Comparison of ENCODE assay signal across 9 mouse cellular contexts in the genomic region with DNA sequence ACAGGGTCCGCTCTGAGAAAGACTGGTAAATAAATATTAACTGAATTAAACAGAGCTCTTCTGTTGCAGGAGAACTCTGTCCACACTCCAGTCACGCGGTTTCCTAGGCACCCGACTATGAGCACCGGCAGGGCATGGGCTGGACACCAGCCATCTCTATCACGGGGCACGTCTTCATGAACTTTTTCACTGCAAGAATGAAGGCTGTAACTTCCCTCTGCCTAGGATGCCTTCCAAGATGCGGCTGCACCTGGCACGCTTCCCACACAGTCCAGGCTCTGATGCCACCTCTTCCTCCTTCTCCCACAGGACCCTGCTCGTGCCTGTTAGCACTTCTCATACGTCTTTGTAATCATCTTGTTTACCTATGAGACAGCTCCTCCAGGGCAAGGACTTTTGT. TPM values are rescaled to one million over a fixed set of nuclear protein-coding genes. Genes with fewer than 3 reads are reported as not detected.
DNase-seq lines count a peak whose midpoint lies in the region; ATAC-seq lines count a peak whose summit lies in the region.
"Had no signal": no experiment of that assay in that cellular context is flagged by ENCODE, and none has a peak within 500 bp of the region (broad histone marks: within the 10 kb centered on the region; RNA-seq: fewer than 3 reads in every experiment).

No protein-coding gene starts in this region.

- H3K9ac ChIP-seq in embryonic facial prominence, embryonic 14.5 days (ENCODE audit: low read depth, low read length), result no peak overlapping the region
- no peak overlapping the region for H3K9ac ChIP-seq in hindbrain, embryonic 16.5 days (ENCODE audit: low read depth, low read length)
- H3K9ac ChIP-seq: limb, embryonic 12.5 days had no signal

- H3K36me3 ChIP-seq in embryonic facial prominence, embryonic 14.5 days (ENCODE audit: control insufficient read depth, insufficient read depth, low read length), result no peaks in the 10 kb centered on the region
- H3K36me3 ChIP-seq in embryonic facial prominence, embryonic 10.5 days (replicated peaks), result no peaks in the 10 kb centered on the region
- peaks cover 2% of the 10 kb centered on the region; the same call in 1 of the 2 replicates for H3K36me3 ChIP-seq in hindbrain, embryonic 16.5 days (ENCODE audit: control insufficient read depth, insufficient read depth, low read length)
- H3K36me3 ChIP-seq: limb, embryonic 12.5 days had no signal

- H3K9me3 ChIP-seq in embryonic facial prominence, embryonic 14.5 days (ENCODE audit: control insufficient read depth, low read length), result no peaks in the 10 kb centered on the region
- H3K9me3 ChIP-seq in embryonic facial prominence, embryonic 10.5 days, result no peaks in the 10 kb centered on the region; the same call in 1 of the 2 replicates
- no peaks in the 10 kb centered on the region for H3K9me3 ChIP-seq in hindbrain, embryonic 16.5 days (ENCODE audit: control insufficient read depth, low read length)

- no peak overlapping the region for H3K4me2 ChIP-seq in embryonic facial prominence, embryonic 14.5 days (ENCODE audit: low read depth, low read length)
- peak overlapping the region; percentile 6; the same call in 1 of the 2 replicates for H3K4me2 ChIP-seq in hindbrain, embryonic 16.5 days (ENCODE audit: low read length)
- H3K4me2 ChIP-seq: limb, embryonic 12.5 days had no signal

- no peak overlapping the region for H3K4me3 ChIP-seq in embryonic facial prominence, embryonic 14.5 days (ENCODE audit: low read depth, low read length)
- no peak overlapping the region for H3K4me3 ChIP-seq in embryonic facial prominence, embryonic 10.5 days
- H3K4me3 ChIP-seq in hindbrain, embryonic 16.5 days (ENCODE audit: low read length), result no peak overlapping the region
- H3K4me3 ChIP-seq: limb, embryonic 12.5 days had no signal

- no peaks in the 10 kb centered on the region for H3K27me3 ChIP-seq in embryonic facial prominence, embryonic 14.5 days (replicated peaks; ENCODE audit: control insufficient read depth, insufficient read depth, low read length)
- no peaks in the 10 kb centered on the region for H3K27me3 ChIP-seq in embryonic facial prominence, embryonic 10.5 days (replicated peaks; ENCODE audit: low read depth, poor library complexity, severe bottlenecking)
- no peaks in the 10 kb centered on the region for H3K27me3 ChIP-seq in hindbrain, embryonic 16.5 days (replicated peaks; ENCODE audit: control insufficient read depth, insufficient read depth, low read length)
- H3K27me3 ChIP-seq: limb, embryonic 12.5 days had no signal

- ATAC-seq in embryonic facial prominence, embryonic 14.5 days (ENCODE audit: low read depth), result peak; percentile 58; the same call in 1 of the 2 replicates
- ATAC-seq in common myeloid progenitor, adult 5-6 weeks (replicated peaks; ENCODE audit: low read depth, poor library complexity, severe bottlenecking), result peak; percentile 39
- peak; percentile 54 for ATAC-seq in hindbrain, embryonic 16.5 days
- no peak for ATAC-seq in monocyte, adult 5-6 weeks (replicated peaks; ENCODE audit: insufficient number of reproducible peaks, low FRiP score, low TSS enrichment, poor library complexity, severe bottlenecking)

- H3K4me1 ChIP-seq in embryonic facial prominence, embryonic 14.5 days (ENCODE audit: control insufficient read depth, insufficient read depth, low read length), result peaks cover 7% of the 10 kb centered on the region; the same call in 1 of the 2 replicates
- peaks cover 31% of the 10 kb centered on the region for H3K4me1 ChIP-seq in embryonic facial prominence, embryonic 10.5 days
- peaks cover 35% of the 10 kb centered on the region for H3K4me1 ChIP-seq in hindbrain, embryonic 16.5 days (ENCODE audit: control insufficient read depth, insufficient read depth, low read depth, low read length)

- 68% methylated on average over 11 of the region's 11 CpGs for WGBS in embryonic facial prominence, embryonic 14.5 days
- WGBS in embryonic facial prominence, embryonic 10.5 days, result 83% methylated on average over 11 of the region's 11 CpGs
- 37% methylated on average over 11 of the region's 11 CpGs for WGBS in hindbrain, embryonic 16.5 days

- H3K27ac ChIP-seq in embryonic facial prominence, embryonic 14.5 days (replicated peaks; ENCODE audit: low read depth, low read length), result no peak overlapping the region
- H3K27ac ChIP-seq in embryonic facial prominence, embryonic 10.5 days (replicated peaks), result no peak overlapping the region
- no peak overlapping the region for H3K27ac ChIP-seq in hindbrain, embryonic 16.5 days (ENCODE audit: low read depth, low read length)
- H3K27ac ChIP-seq: limb, embryonic 12.5 days had no signal

- DNase-seq in embryonic facial prominence, embryonic 14.5 days (ENCODE audit: low spot score), result peak; percentile 59
- DNase-seq in embryonic facial prominence, embryonic 10.5 days (ENCODE audit: low spot score), result no peak
- DNase-seq in 3134 (ENCODE audit: extremely low read depth, insufficient read length, low spot score), result peak; percentile 65
- DNase-seq in lung, postnatal 14 days, result peak; percentile 67
- DNase-seq in natural killer cell, adult 2 months (ENCODE audit: low spot score in 2 of 2), result no peak

RNA-seq across cellular contexts. Expression of a gene that starts 26.0 kb away (rescaled TPM):
- 54.1 and 57.5 TPM in 2 replicates for polyA plus RNA-seq in embryonic facial prominence, embryonic 14.5 days (2014; fragmentation: Nextera tagmentation; extraction: Ambion mirVana)
- polyA plus RNA-seq in embryonic facial prominence, embryonic 10.5 days (2016; fragmentation: Nextera tagmentation; extraction: Ambion mirVana), result 40.7 and 41.1 TPM in 2 replicates
- total RNA-seq in common myeloid progenitor, adult 5-6 weeks (2017), result 5.8 and 10.2 TPM in 2 replicates
- 83.6 and 101 TPM in 2 replicates for polyA plus RNA-seq in hindbrain, embryonic 16.5 days (2015; fragmentation: Nextera tagmentation; extraction: Ambion mirVana)
- total RNA-seq in monocyte, adult 5-6 weeks (2017), result 12.4 to 20.6 TPM (median 19.8 TPM) in 3 replicates

Comparison
In these comparisons a context has a peak if more than half of its experiments do, and no peak if none do; other contexts are left out.
1. DNase-seq: peak in embryonic facial prominence, embryonic 14.5 days (single experiment), 3134 (single experiment) and lung, postnatal 14 days (single experiment); none in embryonic facial prominence, embryonic 10.5 days (single experiment) and natural killer cell, adult 2 months (0 of 2).